ENCODE assay signal across 20 mouse cellular contexts in the genomic region with DNA sequence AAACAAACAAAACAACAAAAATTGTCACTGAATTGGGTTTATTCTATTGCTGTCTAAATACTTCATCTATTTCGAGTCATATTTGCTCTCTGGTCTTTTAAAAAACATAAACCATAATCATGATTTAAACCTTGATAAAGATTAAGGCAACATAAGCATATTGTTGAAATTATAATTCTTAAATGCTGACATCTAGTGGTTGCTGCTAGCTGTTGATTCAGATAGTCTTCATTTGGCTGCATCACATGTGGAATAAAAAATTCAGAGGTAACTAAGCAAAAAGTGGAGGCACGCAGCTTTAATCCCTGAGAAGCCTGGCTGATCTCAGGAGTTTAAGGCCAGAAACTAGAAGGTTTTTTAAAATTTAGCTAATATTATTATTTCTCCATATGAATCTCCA. TPM values are rescaled to one million over a fixed set of nuclear protein-coding genes. Genes with fewer than 3 reads are reported as not detected.
DNase-seq lines count a peak whose midpoint lies in the region; ATAC-seq and TF ChIP-seq lines count a peak whose summit lies in the region.
"Had no signal": no experiment of that assay in that cellular context is flagged by ENCODE, and none has a peak within 500 bp of the region (broad histone marks: within the 10 kb centered on the region; RNA-seq: fewer than 3 reads in every experiment).

No protein-coding gene starts in this region.

- no peak overlapping the region for H3K27ac ChIP-seq in hindbrain, postnatal 0 days
- H3K27ac ChIP-seq in hindbrain, embryonic 12.5 days = no peak overlapping the region
- H3K27ac ChIP-seq in midbrain, postnatal 0 days (ENCODE audit: low read depth, low read length) = no peak overlapping the region
- no peak overlapping the region for H3K27ac ChIP-seq in midbrain, embryonic 10.5 days (replicated peaks)
- H3K27ac ChIP-seq: embryonic facial prominence, embryonic 12.5 days; kidney, embryonic 15.5 days; limb, embryonic 15.5 days; lung, embryonic 15.5 days; neural tube, embryonic 13.5 days had no signal

- WGBS in hindbrain, postnatal 0 days = 54% methylated on average over 2 of the region's 2 CpGs
- 70% methylated on average over 2 of the region's 2 CpGs for WGBS in hindbrain, embryonic 12.5 days
- WGBS in midbrain, postnatal 0 days = 55% methylated on average over 2 of the region's 2 CpGs
- 74% methylated on average over 2 of the region's 2 CpGs for WGBS in midbrain, embryonic 10.5 days

- H3K36me3 ChIP-seq in hindbrain, postnatal 0 days (ENCODE audit: insufficient read depth, low read length) = no peaks in the 10 kb centered on the region
- H3K36me3 ChIP-seq in hindbrain, embryonic 12.5 days = no peaks in the 10 kb centered on the region
- no peaks in the 10 kb centered on the region for H3K36me3 ChIP-seq in midbrain, postnatal 0 days (ENCODE audit: insufficient read depth, low read length)
- no peaks in the 10 kb centered on the region for H3K36me3 ChIP-seq in midbrain, embryonic 10.5 days
- H3K36me3 ChIP-seq: embryonic facial prominence, embryonic 12.5 days; kidney, embryonic 15.5 days; limb, embryonic 15.5 days; lung, embryonic 15.5 days; neural tube, embryonic 13.5 days had no signal

- ATAC-seq in hindbrain, postnatal 0 days = no peak
- ATAC-seq in hindbrain, embryonic 12.5 days (ENCODE audit: low FRiP score) = no peak
- ATAC-seq in midbrain, postnatal 0 days (ENCODE audit: low FRiP score) = no peak

- H3K4me3 ChIP-seq in hindbrain, postnatal 0 days (ENCODE audit: low read length) = no peak overlapping the region
- no peak overlapping the region for H3K4me3 ChIP-seq in hindbrain, embryonic 12.5 days
- H3K4me3 ChIP-seq in midbrain, postnatal 0 days (ENCODE audit: low read depth, low read length) = no peak overlapping the region
- H3K4me3 ChIP-seq in midbrain, embryonic 10.5 days = no peak overlapping the region
- H3K4me3 ChIP-seq: embryonic facial prominence, embryonic 12.5 days; kidney, embryonic 15.5 days; limb, embryonic 15.5 days; lung, embryonic 15.5 days; neural tube, embryonic 13.5 days had no signal

- intact Hi-C loops in heart, postnatal 25 days (cut with DNase I) = loop anchor here (10.0 kb wide), 1 partner anchor 127 kb away; no protein-coding TSS in a partner anchor

- peak; percentile 7 for DNase-seq in embryo, embryonic 11 days
- DNase-seq in embryo, embryonic 10 days (ENCODE audit: low spot score) = no peak
- peak; percentile 41 for DNase-seq in hindbrain, postnatal 0 days (ENCODE audit: low spot score)
- peak; percentile 16 for DNase-seq in midbrain, postnatal 0 days (ENCODE audit: low spot score)
- DNase-seq in midbrain, embryonic 10.5 days (ENCODE audit: low spot score) = no peak
- no peak for DNase-seq in ovary, postnatal 14 days (ENCODE audit: low spot score)
- no peak for DNase-seq in heart, postnatal 25 days (ENCODE audit: low spot score)
- DNase-seq: adrenal gland, postnatal 10 days; B cell, adult 2 months; cerebellum, adult 9-10 months; heart, adult 18-20 months; heart, postnatal 14 days had no signal

- H3K9ac ChIP-seq in hindbrain, postnatal 0 days (replicated peaks; ENCODE audit: low read length) = no peak overlapping the region
- no peak overlapping the region for H3K9ac ChIP-seq in hindbrain, embryonic 12.5 days
- no peak overlapping the region for H3K9ac ChIP-seq in midbrain, postnatal 0 days (replicated peaks; ENCODE audit: low read length, poor library complexity, severe bottlenecking)
- H3K9ac ChIP-seq: embryonic facial prominence, embryonic 12.5 days; kidney, embryonic 15.5 days; limb, embryonic 15.5 days; lung, embryonic 15.5 days; neural tube, embryonic 13.5 days had no signal

- no peak overlapping the region for H3K4me2 ChIP-seq in hindbrain, postnatal 0 days (ENCODE audit: low read depth, low read length)
- no peak overlapping the region for H3K4me2 ChIP-seq in hindbrain, embryonic 12.5 days (replicated peaks)
- no peak overlapping the region for H3K4me2 ChIP-seq in midbrain, postnatal 0 days (ENCODE audit: low read depth, low read length, poor library complexity, severe bottlenecking)
- H3K4me2 ChIP-seq: embryonic facial prominence, embryonic 12.5 days; kidney, embryonic 15.5 days; limb, embryonic 15.5 days; lung, embryonic 15.5 days; neural tube, embryonic 13.5 days had no signal

- H3K27me3 ChIP-seq in hindbrain, postnatal 0 days (ENCODE audit: insufficient read depth, low read length) = no peaks in the 10 kb centered on the region
- H3K27me3 ChIP-seq in hindbrain, embryonic 12.5 days = no peaks in the 10 kb centered on the region
- no peaks in the 10 kb centered on the region for H3K27me3 ChIP-seq in midbrain, postnatal 0 days (ENCODE audit: insufficient read depth, low read length)
- H3K27me3 ChIP-seq in midbrain, embryonic 10.5 days (ENCODE audit: low read depth, poor library complexity, severe bottlenecking) = no peaks in the 10 kb centered on the region
- H3K27me3 ChIP-seq: embryonic facial prominence, embryonic 12.5 days; kidney, embryonic 15.5 days; limb, embryonic 15.5 days; lung, embryonic 15.5 days; neural tube, embryonic 13.5 days had no signal

- H3K4me1 ChIP-seq in hindbrain, postnatal 0 days (ENCODE audit: insufficient read depth, low read length) = no peaks in the 10 kb centered on the region
- no peaks in the 10 kb centered on the region for H3K4me1 ChIP-seq in hindbrain, embryonic 12.5 days
- no peaks in the 10 kb centered on the region for H3K4me1 ChIP-seq in midbrain, postnatal 0 days (ENCODE audit: insufficient read depth, low read length)
- no peaks in the 10 kb centered on the region for H3K4me1 ChIP-seq in midbrain, embryonic 10.5 days
- H3K4me1 ChIP-seq: embryonic facial prominence, embryonic 12.5 days; kidney, embryonic 15.5 days; limb, embryonic 15.5 days; lung, embryonic 15.5 days; neural tube, embryonic 13.5 days had no signal

- no peaks in the 10 kb centered on the region for H3K9me3 ChIP-seq in hindbrain, postnatal 0 days (ENCODE audit: low read length)
- H3K9me3 ChIP-seq in hindbrain, embryonic 12.5 days (replicated peaks) = no peaks in the 10 kb centered on the region
- no peaks in the 10 kb centered on the region for H3K9me3 ChIP-seq in midbrain, postnatal 0 days (ENCODE audit: low read length)
- H3K9me3 ChIP-seq in midbrain, embryonic 10.5 days (replicated peaks) = no peaks in the 10 kb centered on the region
- H3K9me3 ChIP-seq: embryonic facial prominence, embryonic 12.5 days; kidney, embryonic 15.5 days; limb, embryonic 15.5 days; lung, embryonic 15.5 days; neural tube, embryonic 13.5 days had no signal

- peak; percentile 55 for TF ChIP-seq CTCF in hindbrain, postnatal 0 days (IDR thresholded peaks at IDR 0.05; ENCODE audit: low read depth)
- TF ChIP-seq CTCF in midbrain, postnatal 0 days (IDR thresholded peaks at IDR 0.05) = peak; percentile 69

RNA-seq across cellular contexts. Expression of gene Lin28b, which starts 25.6 kb away (rescaled TPM):
- 6.7 and 8.0 TPM in 2 replicates for total RNA-seq in hindbrain, postnatal 0 days (2014; rRNA removed)
- 3.6 and 4.5 TPM in 2 replicates for polyA plus RNA-seq in hindbrain, postnatal 0 days (2015; fragmentation: Nextera tagmentation; extraction: Ambion mirVana)
- polyA plus RNA-seq in hindbrain, embryonic 12.5 days (2016; fragmentation: Nextera tagmentation; extraction: Ambion mirVana) = 11.1 and 12.7 TPM in 2 replicates
- 9.0 and 14.6 TPM in 2 replicates for total RNA-seq in midbrain, postnatal 0 days (2014; rRNA removed)
- polyA plus RNA-seq in midbrain, postnatal 0 days (2015; fragmentation: Nextera tagmentation; extraction: Ambion mirVana) = 3.7 and 4.4 TPM in 2 replicates
- 37.9 and 52.7 TPM in 2 replicates for polyA plus RNA-seq in midbrain, embryonic 10.5 days (2016; fragmentation: Nextera tagmentation; extraction: Ambion mirVana)
- under 1 TPM; 0.11 to 0.18 TPM for total RNA-seq in heart, postnatal 25 days (2021)
- total RNA-seq: megakaryocyte, adult 5-6 weeks; monocyte, adult 5-6 weeks had no signal

Comparison
In these comparisons a context has a peak if more than half of its experiments do, and no peak if none do; other contexts are left out.
1. DNase-seq: peak in embryo, embryonic 11 days (single experiment), hindbrain, postnatal 0 days (single experiment) and midbrain, postnatal 0 days (single experiment); none in embryo, embryonic 10 days (single experiment), midbrain, embryonic 10.5 days (single experiment), ovary, postnatal 14 days (single experiment) and heart, postnatal 25 days (single experiment).